Mouse (Mus musculus): ENCODE results near the gene Hsd17b1.
"Not testable (repeated sequence)": the region's sequence is repeated elsewhere in the genome, so short reads cannot be mapped to it uniquely, and the experiment has no call there.

Hsd17b1 gene

GRCm38 (mm10) chr11:101085617-101086322 is 7.6 kb downstream of the Hsd17b1 start:
- no peak for DNase-seq (ENCODE audit: low spot score)

GRCm38 (mm10) chr11:101086323-101086674 is 8.1 kb downstream of the Hsd17b1 start:
- DNase-seq (ENCODE audit: low spot score), result no peak

DNA sequence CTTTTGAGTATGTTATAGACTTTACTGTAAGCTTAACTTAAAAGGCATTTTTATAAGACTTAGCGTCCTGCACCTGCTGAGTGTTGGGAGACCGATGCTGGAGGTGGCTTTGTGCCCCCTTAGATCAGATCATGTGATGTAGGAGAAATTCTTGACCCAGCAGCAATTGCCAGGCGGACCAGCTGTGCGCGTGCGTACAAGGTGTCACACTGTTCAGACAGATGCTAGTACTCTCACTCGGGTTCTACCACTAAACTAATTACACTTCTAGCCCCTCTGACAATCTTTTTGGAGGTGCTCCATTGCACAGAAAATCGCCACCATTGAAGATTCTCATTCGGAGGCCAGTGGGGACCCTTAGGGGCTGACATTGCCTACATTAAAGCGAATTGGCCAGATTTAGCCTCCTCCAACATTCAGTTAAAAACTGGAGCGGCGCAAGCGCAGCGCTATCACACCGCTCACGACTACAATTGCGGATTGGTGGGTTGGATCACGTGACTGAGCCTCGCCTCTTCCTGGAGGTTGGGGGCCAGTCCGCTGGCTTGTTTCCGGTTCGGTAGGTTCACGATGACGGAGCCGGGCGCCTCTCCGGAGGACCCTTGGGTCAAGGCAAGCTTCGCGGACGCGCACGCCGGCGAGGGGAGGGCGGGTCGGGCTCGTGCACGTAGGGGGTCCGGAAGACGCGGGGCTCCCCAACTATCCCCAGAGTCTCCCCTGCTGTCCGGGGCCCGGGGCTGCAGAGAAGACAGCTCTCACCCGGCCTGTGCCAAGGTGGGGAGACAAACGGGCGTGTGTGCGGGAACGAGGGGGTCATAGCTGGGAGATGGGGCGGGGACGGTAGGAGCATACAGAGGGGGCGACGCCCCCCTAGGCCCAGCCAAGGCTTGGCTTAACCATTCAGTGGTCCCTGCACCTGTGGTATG is 8.8 kb downstream of the Hsd17b1 start, which contains the start of gene Mlx:
Gene Mlx (plus strand): TSS at position 522 of the 926 bp plus-strand sequence.
- DNase-seq (ENCODE audit: low spot score), result peak; percentile 89

- DNase-seq (ENCODE audit: low spot score), result no peak
These were observed 9.5 kb downstream of the Hsd17b1 start for GRCm38 (mm10) chr11:101087682-101088055.

GRCm38 (mm10) chr11:101089931-101090330 is 11.7 kb downstream of the Hsd17b1 start:
- no peak for DNase-seq (ENCODE audit: low spot score)

DNA sequence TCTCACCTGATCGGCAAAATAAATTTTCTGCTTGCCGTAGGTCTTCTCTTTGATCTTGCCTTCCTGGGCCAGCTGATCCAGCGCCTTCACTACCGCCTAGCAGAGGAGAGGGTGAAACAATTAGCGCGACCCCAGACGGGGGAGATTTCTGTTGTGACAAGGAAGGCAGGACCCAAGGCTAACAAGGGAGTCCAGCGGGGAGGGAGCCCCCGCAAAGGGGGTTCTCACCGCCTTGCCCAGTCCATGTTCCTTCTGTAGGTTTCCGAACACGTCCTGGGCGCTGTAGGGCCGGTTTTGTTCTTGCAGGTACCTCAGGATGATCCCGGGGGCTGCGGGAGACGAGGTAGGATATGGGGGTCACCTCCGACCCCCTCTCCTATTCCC is 16.7 kb downstream of the Hsd17b1 start:
- peak; percentile 53 for DNase-seq (ENCODE audit: low spot score)

- DNase-seq (ENCODE audit: low spot score), result peak; percentile 95
These were observed 17.3 kb downstream of the Hsd17b1 start, which contains the start of gene Psmc3ip for GRCm38 (mm10) chr11:101095314-101096024. TSS of gene Psmc3ip (minus strand) at chr11:101095436.

DNA sequence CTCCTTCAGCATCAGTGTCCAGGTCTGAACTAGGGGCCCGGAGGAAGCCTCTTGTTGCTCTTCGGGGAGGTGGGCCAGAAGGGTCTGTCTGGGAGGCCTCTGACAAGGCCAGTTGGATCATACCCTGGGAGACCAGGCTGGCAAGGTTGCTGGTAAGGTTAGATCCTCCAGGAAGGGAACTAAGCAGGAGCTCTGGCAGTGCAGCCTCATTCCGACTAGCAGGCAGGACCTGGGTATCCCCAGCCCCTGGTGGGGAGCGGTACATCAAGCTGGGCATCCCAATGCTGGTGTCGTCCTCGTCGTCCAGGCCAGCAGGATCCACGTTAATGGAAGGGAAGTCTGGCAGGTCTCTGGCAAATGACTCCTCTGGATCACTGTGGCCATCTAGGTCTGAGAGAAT is 20.0 kb downstream of the Hsd17b1 start:
- DNase-seq (ENCODE audit: low spot score), result no peak

DNA sequence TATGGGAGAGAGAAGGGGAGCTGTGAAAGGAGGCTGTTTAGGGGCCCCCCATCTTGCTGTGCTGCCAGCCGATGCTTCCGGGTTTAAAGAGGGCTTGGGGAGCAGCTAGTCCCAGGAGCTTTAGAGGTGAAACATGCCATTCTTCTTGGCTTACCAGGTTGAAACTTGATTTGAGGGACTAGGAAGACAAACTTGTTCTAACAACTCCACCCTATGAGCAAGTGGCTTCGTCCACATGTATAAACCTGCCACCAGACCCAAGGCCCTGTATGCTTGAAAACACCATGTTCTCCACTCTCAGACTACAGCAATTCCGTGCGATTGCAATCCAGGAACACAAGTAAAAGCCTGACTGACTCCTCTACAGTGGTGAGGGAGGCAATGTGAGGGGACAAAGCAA is 24.8 kb downstream of the Hsd17b1 start:
- DNase-seq (ENCODE audit: low spot score), result no peak

DNA sequence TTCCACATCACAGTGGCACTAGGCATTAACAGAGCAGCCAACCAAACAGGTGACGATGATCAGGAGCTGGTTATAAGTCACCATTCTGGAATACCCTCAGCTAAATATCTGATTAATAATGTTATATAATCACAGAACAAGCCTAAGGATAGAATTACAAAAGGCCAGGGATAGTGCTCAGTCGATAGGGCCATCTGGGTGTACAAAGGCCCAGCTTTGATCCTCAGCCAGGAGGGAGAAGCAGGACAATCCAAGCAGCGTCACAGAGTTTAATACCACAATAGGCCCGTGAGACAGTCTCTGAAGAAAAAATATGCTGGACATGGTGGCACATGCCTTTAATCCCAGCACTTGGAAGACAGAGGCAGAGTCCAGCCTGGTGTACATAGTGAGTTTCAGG is 31.1 kb downstream of the Hsd17b1 start:
- no peak for DNase-seq (ENCODE audit: low spot score)

GRCm38 (mm10) chr11:101110708-101111107 is 32.5 kb downstream of the Hsd17b1 start:
- no peak for DNase-seq (ENCODE audit: low spot score)

- no peak for DNase-seq (ENCODE audit: low spot score)
These were observed 33.0 kb downstream of the Hsd17b1 start for GRCm38 (mm10) chr11:101111178-101111577.

DNA sequence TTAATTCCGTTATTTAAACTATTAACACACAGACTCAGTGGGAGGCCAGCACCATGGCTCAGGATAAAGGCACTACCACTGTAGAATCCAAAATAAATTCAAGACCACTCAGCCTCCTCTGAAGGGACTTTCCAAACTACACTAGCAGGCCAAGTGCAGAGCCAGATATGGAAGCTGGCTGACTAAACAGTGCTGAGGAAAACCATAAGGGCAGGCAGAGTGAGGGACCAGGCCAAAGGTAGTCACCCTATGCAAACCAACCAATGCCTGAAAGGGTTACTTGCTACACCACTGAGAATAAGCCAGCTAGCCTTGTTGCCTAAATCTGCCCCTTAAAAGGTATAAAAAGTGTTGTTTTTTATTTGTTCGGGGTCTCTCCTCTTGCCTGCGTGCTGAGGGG is 34.0 kb downstream of the Hsd17b1 start:
- no peak for DNase-seq (ENCODE audit: low spot score)

GRCm38 (mm10) chr11:101115564-101115963 is 37.4 kb downstream of the Hsd17b1 start:
- DNase-seq (ENCODE audit: low spot score), result no peak

DNA sequence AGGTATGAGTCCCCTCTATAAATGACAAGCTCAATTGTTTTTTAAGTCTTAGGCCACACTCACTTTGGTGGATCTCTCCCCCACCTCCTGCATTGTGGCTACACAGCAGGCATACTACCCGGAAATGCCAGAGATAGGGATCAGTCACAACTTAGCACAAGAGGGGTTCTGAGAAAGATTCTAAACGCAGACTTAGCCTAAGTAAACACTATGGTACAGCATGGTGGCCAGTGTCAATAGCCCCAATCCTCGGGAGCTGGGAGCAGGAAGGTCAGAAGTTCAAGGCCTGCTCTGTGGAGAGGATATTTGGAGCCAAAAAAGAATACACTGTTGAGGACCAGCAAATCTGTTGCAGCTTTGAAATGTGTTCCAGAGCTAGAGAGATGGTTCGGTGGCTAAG is 39.9 kb downstream of the Hsd17b1 start:
- no peak for DNase-seq (ENCODE audit: low spot score)

- DNase-seq (ENCODE audit: low spot score), result no peak
These were observed 41.0 kb downstream of the Hsd17b1 start for GRCm38 (mm10) chr11:101119131-101119760.

GRCm38 (mm10) chr11:101119761-101120544 is 41.7 kb downstream of the Hsd17b1 start, which contains the start of the genes Retreg3 and Tubg1:
TSS of gene Retreg3 (minus strand) at chr11:101119893.
TSS of gene Tubg1 (plus strand) at chr11:101119938.
- peak; percentile 97 for DNase-seq (ENCODE audit: low spot score)

DNA sequence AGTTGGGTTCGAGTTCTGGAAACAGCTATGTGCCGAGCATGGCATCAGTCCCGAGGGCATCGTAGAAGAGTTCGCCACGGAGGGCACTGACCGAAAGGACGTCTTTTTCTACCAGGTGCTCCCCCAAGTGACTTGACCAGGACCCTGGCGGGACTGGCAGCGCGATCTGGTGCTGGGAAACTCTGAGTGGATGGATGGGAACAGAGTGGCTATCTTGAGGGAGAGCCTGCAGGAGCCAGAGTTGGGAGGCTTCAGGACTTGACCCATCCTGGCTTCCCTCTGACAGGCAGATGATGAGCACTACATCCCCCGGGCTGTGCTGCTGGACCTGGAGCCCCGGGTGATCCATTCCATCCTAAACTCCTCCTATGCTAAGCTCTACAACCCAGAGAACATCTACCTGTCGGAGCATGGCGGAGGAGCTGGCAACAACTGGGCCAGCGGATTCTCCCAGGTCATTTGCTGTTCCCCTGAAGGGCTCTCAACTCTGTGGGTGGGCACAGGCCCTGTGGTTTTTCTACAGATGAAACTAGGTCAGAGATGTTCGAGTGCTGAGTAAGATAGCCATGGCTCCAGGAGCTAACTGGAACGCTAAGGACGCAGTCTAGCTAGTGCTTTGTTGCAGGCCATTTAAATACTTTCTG is 42.5 kb downstream of the Hsd17b1 start:
- no peak for DNase-seq (ENCODE audit: low spot score)

- not testable (repeated sequence) for DNase-seq (ENCODE audit: low spot score)
These were observed 46.3 kb downstream of the Hsd17b1 start for GRCm38 (mm10) chr11:101124494-101124893.

GRCm38 (mm10) chr11:101125008-101125407 is 46.8 kb downstream of the Hsd17b1 start:
- not testable (repeated sequence) for DNase-seq (ENCODE audit: low spot score)

DNA sequence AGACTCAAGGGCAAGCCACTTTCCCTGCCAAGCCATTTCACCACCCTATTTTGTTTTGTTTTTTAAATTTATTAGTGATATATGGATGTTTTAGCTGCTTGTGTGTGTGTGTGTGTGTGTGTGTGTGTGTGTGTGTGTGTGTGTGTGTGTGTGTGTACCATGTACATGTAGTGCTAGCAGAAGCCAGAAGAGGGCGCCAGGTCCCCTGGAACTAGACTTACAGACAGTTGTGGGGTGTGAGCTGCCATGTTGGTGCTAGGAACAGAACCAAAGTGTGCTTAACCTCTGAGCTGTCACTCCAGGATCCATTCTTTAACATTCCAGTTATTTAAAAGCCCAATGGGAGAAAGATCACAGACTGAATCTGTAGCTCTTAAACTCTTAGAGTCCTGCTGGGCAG is 48.9 kb downstream of the Hsd17b1 start:
- no peak for DNase-seq (ENCODE audit: low spot score)
